Mouse (Mus musculus): ENCODE measurements around the gene Kxd1. TPM values are rescaled to one million over a fixed set of nuclear protein-coding genes. Genes with fewer than 3 reads are reported as not detected.

The Kxd1 gene
- polyA plus RNA-seq, 1 experiment from 2014 or later = 46.7 TPM

DNA sequence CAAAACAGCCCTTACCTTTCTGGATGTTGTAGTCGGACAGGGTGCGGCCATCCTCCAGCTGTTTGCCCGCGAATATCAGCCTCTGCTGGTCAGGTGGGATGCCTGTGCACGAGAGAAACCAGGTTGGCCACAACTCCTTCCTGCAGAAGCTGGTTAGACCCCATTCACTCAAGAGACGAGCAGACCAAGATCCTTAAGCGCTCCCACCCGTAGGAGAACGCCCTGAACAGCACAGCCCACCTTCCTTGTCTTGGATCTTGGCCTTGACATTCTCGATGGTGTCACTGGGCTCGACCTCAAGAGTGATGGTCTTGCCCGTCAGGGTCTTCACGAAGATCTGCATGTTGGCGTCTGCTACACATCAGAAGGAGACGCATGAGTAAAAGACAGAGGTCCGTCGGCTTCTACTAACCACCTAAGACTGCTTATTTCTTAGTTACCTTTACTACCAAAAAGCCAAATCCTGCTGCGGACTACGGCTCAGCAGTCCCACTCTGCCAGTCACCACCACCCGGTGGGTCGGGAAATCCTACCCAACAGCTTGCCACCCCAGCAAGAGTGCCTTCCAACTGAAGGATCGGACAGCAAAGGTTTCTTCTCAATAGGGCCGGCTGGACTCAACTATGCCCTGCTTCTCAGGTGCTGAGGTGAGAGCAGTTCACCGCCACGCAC, 18.3 kb downstream of the Kxd1 start:
- Histone ChIP-seq H3K36me3 (peaks cover 37% of the 10 kb centered on the region), H3K27ac (replicated peaks) (peak overlapping the region; percentile 97), H3K9ac (peak overlapping the region; percentile 88), H3K4me1 (replicated peaks) (peaks cover 52% of the 10 kb centered on the region), H3K27me3 (no peaks in the 10 kb centered on the region), H3K4me2 (peak overlapping the region; percentile 99), H3K9me3 (no peaks in the 10 kb centered on the region), H3K4me3 (peak overlapping the region; percentile 97)
- ATAC-seq (ENCODE audit: low read depth) = no peak
- 14% methylated on average over 25 of the region's 25 CpGs for WGBS

- peak overlapping the region; percentile 86; the same call in 1 of the 2 replicates for H3K4me2 ChIP-seq
- peaks cover 72% of the 10 kb centered on the region for H3K4me1 ChIP-seq (replicated peaks)
- H3K9ac ChIP-seq = 0 out of 2 replicates have a peak overlapping the region, but pooled peaks have one; percentile 96
- WGBS = 63% methylated on average over 5 of the region's 5 CpGs
- H3K9me3 ChIP-seq = no peaks in the 10 kb centered on the region
- ATAC-seq (ENCODE audit: low read depth) = no peak
- H3K36me3 ChIP-seq = peaks cover 20% of the 10 kb centered on the region
- no peak overlapping the region for H3K27ac ChIP-seq (replicated peaks)
- H3K27me3 ChIP-seq = peaks cover 22% of the 10 kb centered on the region
- peak overlapping the region; percentile 74; the same call in 1 of the 2 replicates for H3K4me3 ChIP-seq
These were observed 20.7 kb downstream of the Kxd1 start for GRCm38 (mm10) chr8:70507027-70507393.

GRCm38 (mm10) chr8:70506328-70507026, 21.3 kb downstream of the Kxd1 start, which contains the start of gene Rex1bd:
Gene Rex1bd, minus strand, starts transcription at chr8:70506752.
- ATAC-seq (ENCODE audit: low read depth) = peak; percentile 82
- Histone ChIP-seq H3K27ac (replicated peaks) (peak within 1 kb of the TSS; percentile 96), H3K9me3 (no peaks in the 10 kb centered on the region), H3K9ac (peak within 1 kb of the TSS; percentile 96), H3K4me2 (peak within 1 kb of the TSS; percentile 86), H3K4me3 (peak within 1 kb of the TSS; percentile 74), H3K27me3 (peaks cover 27% of the 10 kb centered on the region), H3K36me3 (peaks cover 20% of the 10 kb centered on the region), H3K4me1 (replicated peaks) (peaks cover 72% of the 10 kb centered on the region)
- 3% methylated on average over 40 of the region's 40 CpGs for WGBS

- peak overlapping the region; percentile 96 for H3K27ac ChIP-seq (replicated peaks)
- WGBS = 38% methylated on average over 32 of the region's 32 CpGs
- H3K4me2 ChIP-seq = peak overlapping the region; percentile 86
- H3K4me3 ChIP-seq = peak overlapping the region; percentile 74
- H3K9me3 ChIP-seq = no peaks in the 10 kb centered on the region
- H3K36me3 ChIP-seq = peaks cover 20% of the 10 kb centered on the region
- peaks cover 71% of the 10 kb centered on the region for H3K4me1 ChIP-seq (replicated peaks)
- peak; percentile 5 for ATAC-seq (ENCODE audit: low read depth)
- H3K9ac ChIP-seq = peak overlapping the region; percentile 96
- peaks cover 34% of the 10 kb centered on the region for H3K27me3 ChIP-seq
These were observed 21.9 kb downstream of the Kxd1 start for GRCm38 (mm10) chr8:70505698-70506327.

- Histone ChIP-seq H3K9me3 (no peaks in the 10 kb centered on the region), H3K9ac (peak overlapping the region; percentile 96; the same call in 1 of the 2 replicates), H3K4me3 (peak overlapping the region; percentile 74), H3K27me3 (peaks cover 44% of the 10 kb centered on the region), H3K4me1 (replicated peaks) (peaks cover 74% of the 10 kb centered on the region), H3K27ac (replicated peaks) (no peak overlapping the region), H3K4me2 (peak overlapping the region; percentile 86), H3K36me3 (peaks cover 20% of the 10 kb centered on the region)
- no peak for ATAC-seq (ENCODE audit: low read depth)
- 77% methylated on average over 3 of the region's 3 CpGs for WGBS
These were observed 22.9 kb downstream of the Kxd1 start for GRCm38 (mm10) chr8:70504851-70505250.

DNA sequence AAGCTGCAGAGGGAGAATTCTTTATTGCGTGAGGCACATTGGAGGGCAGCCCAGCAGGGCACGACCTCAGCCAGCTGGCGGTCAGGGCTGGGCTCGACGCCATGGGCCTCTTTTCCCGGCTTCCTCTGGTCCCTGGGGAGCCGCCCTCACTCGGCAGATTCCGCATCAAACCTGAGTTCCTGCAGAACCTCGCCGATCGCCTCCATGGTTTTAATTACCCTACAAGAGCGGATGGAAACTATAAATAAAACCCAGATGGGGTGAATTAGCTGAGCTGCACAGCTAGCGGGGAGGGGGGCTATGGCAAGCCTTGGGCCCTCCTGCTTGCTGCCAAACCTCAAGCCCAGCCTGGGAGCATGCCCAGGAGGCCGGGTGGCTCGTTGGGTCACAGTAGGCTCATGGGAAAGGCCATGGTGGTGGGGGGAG, 23.5 kb downstream of the Kxd1 start:
- Histone ChIP-seq H3K27ac (replicated peaks) (no peak overlapping the region), H3K4me1 (replicated peaks) (peaks cover 69% of the 10 kb centered on the region), H3K9me3 (no peaks in the 10 kb centered on the region), H3K4me3 (no peak overlapping the region), H3K36me3 (peaks cover 20% of the 10 kb centered on the region), H3K4me2 (peak overlapping the region; percentile 7; the same call in 1 of the 2 replicates), H3K9ac (no peak overlapping the region), H3K27me3 (peaks cover 49% of the 10 kb centered on the region)
- WGBS = 29% methylated on average over 16 of the region's 16 CpGs
- ATAC-seq (ENCODE audit: low read depth) = no peak

DNA sequence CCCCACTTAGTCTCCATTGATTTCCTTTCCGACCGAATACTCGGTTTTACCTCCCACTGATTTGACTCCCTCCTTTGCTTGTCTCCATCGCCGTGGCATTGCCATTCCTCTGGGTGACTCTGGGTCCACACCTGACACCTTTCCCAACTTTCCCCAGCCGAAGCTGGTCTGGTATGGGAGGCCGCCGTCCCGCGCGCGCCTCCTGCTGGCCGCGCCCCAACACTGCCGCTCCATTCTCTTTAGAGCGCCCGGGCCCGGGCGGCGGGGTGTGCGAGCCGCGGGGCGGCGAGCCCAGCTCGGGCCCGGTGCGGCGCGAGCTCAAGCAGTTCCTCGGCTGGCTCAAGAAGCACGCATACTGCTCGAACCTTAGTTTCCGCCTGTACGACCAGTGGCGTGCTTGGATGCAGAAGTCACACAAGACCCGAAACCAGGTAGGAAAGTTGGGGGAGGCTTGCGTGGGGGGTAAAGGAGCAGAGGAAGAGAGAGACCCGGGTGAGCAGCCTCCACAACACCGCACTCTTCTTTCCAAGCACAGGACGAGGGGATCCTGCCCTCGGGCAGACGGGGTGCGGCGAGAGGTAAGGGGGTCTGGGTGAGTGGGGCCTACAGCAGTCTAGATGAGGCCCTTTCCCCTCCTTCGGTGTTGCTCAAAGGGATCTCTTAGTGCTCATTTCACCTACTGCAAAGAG, 24.6 kb downstream of the Kxd1 start:
- Histone ChIP-seq H3K9ac (0 out of 2 replicates have a peak overlapping the region, but pooled peaks have one; percentile 4), H3K9me3 (no peaks in the 10 kb centered on the region), H3K36me3 (peaks cover 13% of the 10 kb centered on the region), H3K4me1 (replicated peaks) (peaks cover 59% of the 10 kb centered on the region), H3K27ac (replicated peaks) (no peak overlapping the region), H3K4me2 (peak overlapping the region; percentile 2; the same call in 1 of the 2 replicates), H3K27me3 (peaks cover 60% of the 10 kb centered on the region), H3K4me3 (no peak overlapping the region)
- 13% methylated on average over 46 of the region's 46 CpGs for WGBS
- ATAC-seq (ENCODE audit: low read depth) = no peak

- Histone ChIP-seq H3K27ac (replicated peaks) (no peak overlapping the region), H3K9ac (0 out of 2 replicates have a peak overlapping the region, but pooled peaks have one; percentile 13), H3K4me3 (no peak overlapping the region), H3K27me3 (peaks cover 67% of the 10 kb centered on the region), H3K4me1 (replicated peaks) (peaks cover 59% of the 10 kb centered on the region), H3K4me2 (peak overlapping the region; percentile 0; the same call in 1 of the 2 replicates), H3K9me3 (no peaks in the 10 kb centered on the region), H3K36me3 (peaks cover 8% of the 10 kb centered on the region)
- ATAC-seq (ENCODE audit: low read depth) = no peak
- 33% methylated on average over 12 of the region's 12 CpGs for WGBS
These were observed 25.2 kb downstream of the Kxd1 start for GRCm38 (mm10) chr8:70502540-70502939.

DNA sequence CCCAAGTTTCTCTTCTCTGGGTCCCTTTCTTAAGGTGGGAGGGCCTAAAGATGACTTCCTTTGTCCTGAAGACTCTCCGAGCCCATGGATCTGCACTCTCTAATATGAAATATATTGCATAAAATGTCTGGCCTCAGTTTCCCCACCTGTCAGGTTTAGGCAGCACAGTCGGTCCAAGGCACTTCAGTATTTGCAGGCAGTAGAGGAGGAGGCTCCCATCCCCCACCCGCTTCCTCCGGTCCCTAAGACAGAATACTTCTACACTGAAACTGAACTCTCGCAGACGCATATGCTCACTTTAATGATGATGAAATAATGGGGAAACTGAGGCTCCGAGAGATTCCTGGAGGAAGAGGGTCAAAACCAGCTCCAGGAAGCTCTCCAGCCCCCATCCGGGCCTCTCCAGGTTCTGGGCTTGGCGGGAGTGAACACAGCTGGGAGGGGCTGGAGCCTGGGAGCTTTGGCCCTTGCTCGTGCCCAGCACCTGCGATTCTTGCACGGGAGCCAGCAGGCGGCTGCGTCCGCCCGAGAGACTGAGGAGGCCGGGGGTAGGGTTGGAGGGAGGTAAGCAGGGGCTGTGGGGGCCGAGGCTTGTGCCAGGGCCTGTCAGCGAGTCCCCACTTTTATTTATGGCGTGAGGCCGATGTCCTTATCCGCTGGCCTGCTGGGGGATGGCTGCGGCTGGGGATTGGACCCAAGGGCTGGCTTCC, 25.8 kb downstream of the Kxd1 start:
- peak overlapping the region; percentile 0; the same call in 1 of the 2 replicates for H3K4me2 ChIP-seq
- H3K36me3 ChIP-seq = peaks cover 2% of the 10 kb centered on the region
- no peak overlapping the region for H3K27ac ChIP-seq (replicated peaks)
- ATAC-seq (ENCODE audit: low read depth) = no peak
- 8% methylated on average over 23 of the region's 23 CpGs for WGBS
- peaks cover 57% of the 10 kb centered on the region for H3K4me1 ChIP-seq (replicated peaks)
- no peaks in the 10 kb centered on the region for H3K9me3 ChIP-seq
- no peak overlapping the region for H3K4me3 ChIP-seq
- peaks cover 72% of the 10 kb centered on the region for H3K27me3 ChIP-seq
- peak overlapping the region; percentile 13; the same call in 1 of the 2 replicates for H3K9ac ChIP-seq

DNA sequence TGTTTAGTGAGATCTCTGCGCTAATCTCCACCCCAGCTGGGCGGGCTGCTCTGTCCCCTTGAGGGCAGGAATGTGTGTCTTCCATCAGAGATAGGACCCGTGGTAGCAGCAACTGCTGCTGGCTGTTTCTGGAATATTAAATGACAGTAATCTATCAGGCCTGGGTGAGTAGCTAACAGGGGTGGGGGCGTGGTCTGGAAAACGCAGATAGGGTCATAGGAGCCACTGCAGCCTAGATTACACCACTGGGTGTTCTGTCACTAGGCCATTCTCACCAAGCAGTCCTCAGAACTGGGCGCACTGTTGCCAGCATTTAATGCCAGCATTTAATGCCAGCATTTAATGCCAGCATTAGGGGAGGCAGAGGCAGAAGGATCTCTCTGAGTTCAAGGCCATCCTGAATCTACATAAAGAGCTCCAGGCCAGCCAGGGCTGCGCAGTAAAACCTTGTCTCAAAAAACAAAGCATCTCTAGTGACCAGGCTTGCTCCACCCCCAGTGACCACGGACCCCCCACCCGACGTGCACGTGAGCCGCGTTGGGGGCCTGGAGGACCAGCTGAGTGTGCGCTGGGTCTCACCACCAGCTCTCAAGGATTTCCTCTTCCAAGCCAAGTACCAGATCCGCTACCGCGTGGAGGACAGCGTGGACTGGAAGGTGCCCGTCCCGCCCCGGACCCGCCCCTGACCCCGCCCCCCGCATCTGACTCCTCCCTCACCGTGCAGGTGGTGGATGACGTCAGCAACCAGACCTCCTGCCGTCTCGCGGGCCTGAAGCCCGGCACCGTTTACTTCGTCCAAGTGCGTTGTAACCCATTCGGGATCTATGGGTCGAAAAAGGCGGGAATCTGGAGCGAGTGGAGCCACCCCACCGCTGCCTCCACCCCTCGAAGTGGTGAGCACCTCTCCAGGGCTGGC, 27.1 kb downstream of the Kxd1 start:
- Histone ChIP-seq H3K36me3 (no peaks in the 10 kb centered on the region), H3K27ac (replicated peaks) (no peak overlapping the region), H3K9ac (no peak overlapping the region), H3K4me3 (0 out of 2 replicates have a peak overlapping the region, but pooled peaks have one; percentile 10), H3K4me1 (replicated peaks) (peaks cover 51% of the 10 kb centered on the region), H3K27me3 (peaks cover 86% of the 10 kb centered on the region), H3K9me3 (no peaks in the 10 kb centered on the region), H3K4me2 (peak overlapping the region; percentile 28)
- ATAC-seq (ENCODE audit: low read depth) = no peak
- WGBS = 9% methylated on average over 39 of the region's 39 CpGs
